Mouse (Mus musculus) layer of hippocampus, postnatal 25 days (tissue): ENCODE measurements at regions not wholly inside any gene's neighbourhood (a gene's known extent, or its start where the extent isn't known, plus 50 kb on each side); places are given as distances from the start of the nearest gene placed in this dataset.

Source experiments
- DNase-seq, 2 experiments: peaks; one replicate each; pipeline ENCODE4 v3.0.0; 2022; ENCODE audit warnings: mixed read lengths in 2 of 2, low spot score in 1 of 2; ENCODE audit errors: extremely low spot score in 1 of 2

DNA sequence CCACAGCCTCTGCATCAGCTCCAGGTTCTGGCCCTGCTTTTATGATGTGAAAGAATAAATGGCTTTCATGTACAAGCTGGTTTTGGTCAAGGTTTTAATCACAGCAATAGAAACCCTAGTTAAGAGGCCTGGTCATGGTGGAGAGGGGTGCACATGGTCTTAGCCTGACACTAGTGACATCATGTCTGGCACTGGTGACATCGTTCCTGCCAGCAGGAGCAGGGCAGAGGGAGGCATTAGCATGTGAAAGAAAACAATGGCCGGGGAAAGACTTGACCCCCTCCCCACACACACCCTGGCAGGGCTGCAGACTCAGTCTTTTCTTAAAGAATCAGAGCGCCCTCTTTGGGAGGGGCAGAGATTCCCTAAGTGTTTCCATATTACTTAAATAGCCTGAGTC lies 139.2 kb downstream of the Matn1 start:
- DNase-seq: no peak

DNA sequence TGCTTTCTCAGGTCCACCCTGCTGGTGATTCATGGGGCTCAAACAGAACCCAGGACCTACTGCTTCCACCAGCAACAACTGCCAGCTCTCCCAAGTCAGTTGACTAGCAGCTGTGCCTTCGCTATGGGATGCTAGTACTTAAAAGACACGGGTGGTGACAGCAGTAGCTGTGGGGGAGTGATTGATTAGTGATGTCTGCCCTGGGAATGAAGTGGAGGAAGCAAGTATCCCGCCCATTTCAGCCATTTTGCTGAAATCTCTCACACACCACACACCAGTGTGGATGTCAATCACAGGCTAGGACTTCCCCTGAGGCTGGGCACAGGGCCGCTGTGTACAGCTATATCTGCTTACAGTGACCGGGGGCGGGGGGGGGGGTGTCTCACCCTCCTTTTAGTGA lies 153.2 kb downstream of the Matn1 start:
- DNase-seq: no peak

DNA sequence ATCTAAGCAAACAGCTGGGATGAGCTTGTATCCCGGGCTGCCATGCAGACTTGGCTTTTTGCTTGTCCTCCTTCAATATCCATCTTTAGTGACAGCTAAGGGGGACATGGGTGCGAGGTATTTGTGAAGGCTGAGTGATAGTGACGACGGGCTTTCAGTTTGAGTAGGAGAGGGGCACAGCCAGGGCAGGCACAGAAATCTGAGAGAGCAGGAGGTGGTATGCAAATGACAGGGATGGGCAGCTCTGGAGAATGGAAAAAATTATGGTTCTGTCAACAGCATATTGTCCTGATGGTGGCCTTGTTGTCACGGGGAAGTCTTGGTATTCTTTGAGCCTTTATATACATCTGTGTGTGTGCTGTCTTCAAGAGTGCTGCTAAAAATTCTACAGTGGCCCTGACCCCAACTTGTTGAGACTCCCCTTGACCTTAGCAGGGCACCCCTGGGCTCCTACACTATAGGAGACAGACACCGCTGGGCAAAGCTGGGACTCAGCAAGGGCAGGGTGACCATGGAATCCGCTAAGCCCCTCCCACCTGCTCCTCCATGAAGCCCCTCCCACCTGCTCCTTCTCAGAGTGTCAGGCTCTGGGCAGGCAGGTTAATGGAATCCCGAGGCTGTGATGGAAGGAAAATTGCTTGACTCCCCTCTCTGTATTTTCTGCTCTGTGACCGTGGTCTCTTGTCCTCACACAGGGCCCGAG lies 156.1 kb downstream of the Matn1 start:
- DNase-seq: no peak

DNA sequence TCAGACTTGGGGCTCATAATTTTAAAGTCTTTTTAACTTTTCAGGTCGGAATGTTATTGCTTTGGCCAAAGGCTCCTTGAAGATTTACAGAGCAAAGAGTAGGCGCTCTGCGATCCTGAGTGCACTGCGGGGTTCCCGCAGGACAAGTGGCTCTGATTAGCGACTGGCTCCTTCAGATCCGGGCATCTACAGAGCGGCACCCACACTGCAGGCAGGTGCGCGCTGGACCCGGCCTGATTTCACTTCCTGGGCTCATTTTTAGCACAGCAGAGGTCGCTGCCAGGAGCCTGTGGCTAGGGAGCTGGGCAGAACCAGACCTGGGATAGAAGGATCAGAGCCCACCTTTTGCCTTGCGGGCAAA lies 156.6 kb downstream of the Matn1 start:
- no peak for DNase-seq

DNA sequence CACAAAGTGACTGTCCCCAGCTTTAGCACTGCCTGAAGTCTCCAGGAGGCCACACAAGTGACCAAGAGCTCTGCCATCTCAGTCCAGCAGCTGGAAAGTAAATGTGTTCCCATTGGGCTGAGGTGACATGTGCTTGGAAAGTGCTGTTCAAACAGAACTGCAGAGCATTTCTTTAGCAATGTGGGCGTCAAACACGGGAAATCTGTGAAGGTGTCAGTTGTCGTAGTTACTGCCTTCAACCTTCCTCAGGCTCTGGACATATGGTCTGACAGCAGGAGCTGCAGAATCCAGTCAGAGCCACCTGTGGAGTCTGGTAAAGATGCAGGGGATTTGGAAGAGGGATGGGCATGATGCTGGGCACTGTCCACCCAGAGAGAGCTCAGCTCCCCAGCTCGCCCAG lies 158.0 kb downstream of the Matn1 start:
- DNase-seq: no peak

DNA sequence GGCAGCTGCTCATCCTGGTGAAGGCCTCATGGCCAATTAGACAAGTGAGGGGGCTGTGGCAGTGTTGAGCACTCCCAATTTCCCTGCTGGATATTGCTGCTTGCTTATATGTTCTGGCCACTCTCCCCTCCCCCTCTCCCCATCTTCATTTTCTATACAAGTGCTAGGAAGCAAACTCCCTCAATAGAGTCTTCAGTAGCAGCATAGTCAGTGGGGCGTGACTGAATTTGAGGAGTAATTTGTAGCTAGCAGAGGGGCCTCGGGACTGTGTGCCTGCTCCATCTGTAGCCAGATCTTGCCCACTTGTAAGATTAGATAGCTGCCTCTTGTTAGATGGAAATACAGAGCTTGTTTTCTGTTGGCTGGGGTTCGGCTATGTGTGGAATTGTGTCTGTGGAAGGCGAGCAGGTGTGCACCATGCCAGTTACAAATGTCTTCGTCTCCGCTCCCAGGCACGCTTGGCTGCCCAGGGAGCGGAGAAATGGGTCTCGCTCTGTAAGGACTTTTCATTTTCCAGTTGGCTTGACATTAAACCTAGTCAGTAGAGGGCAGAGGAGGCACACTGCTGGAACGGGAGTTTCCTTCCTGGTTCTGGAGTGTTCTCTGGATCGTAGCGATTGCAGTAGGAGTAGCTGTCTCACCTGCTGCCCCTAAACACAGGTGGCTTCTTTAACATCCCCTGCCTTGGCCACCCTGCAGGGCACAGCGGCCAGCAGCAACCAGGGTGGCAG lies 163.1 kb downstream of the Matn1 start:
- DNase-seq: no peak

DNA sequence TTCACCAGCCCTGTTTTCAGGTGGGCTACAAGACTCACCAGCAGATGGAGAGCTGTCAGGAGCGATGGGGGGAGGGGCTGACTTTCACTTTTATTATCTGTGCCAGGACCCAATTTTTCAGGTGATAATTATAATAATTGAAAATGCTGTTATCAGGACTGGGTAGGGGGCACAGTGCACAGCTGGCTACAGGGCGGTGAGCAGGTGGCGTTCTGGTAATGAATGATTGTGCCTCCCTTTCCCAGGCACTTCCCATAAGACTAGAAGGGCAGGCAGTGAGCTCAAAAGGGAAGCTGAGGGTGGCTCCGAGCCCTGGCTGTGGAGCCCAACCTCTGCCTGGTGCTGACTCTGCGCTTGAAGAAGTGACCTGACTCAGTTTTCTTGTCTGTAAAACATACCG lies 168.4 kb downstream of the Matn1 start:
- no peak for DNase-seq

DNA sequence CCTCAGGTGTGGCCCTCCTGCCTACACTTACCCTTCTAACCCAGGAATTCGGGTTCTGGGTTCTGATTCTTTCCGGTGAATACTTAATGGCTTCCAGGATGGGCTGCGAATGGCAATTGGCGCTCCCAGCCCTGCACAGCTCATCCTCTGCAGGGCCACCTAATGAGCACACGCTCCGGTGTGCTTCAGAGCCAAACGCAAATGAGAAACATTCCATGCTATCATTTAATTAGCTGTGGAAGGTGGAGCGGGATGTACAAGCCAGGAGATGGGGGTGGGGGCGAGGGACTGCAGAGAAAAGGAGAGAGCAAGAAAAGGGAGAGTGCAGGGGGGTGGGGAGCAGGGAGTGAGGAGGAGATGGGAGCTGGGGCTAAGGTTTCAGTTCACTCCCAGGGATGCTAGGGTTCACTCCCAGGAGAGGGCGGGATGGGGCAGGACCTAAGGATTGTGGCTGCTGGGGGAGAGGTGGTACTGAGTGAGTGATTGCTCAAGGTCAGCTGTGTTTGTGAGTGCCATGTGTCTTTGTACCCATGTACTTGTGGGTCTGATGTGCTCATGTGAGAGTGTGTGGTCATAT lies 169.6 kb downstream of the Matn1 start:
- no peak for DNase-seq

DNA sequence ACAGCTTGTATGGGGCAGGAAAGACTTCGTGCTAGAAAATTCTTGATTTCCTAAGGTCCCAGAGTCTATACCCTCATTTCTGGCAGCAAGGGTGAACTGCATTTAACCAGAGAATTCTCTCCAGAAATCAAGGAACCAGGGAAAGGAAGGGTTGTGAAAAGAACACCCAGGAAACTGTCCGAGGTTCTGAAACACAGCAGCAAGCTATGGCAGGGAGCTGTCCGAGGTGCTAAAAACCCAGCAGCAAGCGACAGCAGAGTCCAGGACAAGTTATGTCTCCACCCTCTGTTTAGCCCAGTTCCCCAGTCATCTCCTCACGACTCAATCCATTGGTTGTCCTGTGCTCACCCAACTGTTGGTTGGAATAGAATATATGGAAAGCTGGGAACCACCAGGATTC lies 171.1 kb downstream of the Matn1 start:
- DNase-seq: peak in 1 of 2 experiments; percentile 61

DNA sequence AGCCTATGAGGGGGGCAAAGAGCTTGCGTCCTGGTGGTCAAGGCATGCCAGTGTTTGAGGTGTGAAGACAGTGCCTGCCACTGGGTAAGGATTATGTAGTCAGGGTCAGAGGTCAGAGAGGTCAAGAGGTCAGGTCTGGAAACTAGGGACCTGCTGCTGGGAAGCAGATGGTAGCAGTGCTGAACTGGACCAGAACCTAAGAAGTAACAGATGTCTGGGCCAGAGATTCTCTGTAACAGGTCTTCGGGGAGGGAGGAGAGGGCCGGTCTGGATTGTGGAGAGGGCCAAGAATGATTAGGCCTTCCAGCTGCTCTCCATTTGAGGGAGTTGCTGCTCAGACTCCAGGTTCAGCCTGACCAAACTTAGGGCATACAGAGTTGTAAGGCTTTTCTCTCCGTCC lies 174.4 kb downstream of the Matn1 start:
- DNase-seq: no peak

DNA sequence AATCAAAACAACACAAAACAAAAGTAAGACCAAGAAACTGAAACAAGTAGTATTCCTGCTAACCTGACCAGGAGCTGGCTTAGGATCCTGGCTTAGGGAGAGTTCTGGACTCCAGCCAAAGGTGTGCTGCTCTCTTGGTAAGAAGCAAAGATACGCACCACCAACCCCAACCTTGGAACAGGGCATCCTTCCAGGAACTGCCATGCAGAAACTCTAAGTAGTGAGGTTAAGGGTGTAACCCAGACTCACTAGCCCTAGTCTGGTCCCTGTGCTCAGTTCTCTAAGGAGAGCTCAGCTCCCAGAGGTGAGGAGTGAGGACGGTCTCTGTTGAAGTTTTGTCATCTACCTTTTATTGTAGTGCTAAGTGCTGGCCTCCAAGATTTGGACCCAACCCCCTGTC lies 175.4 kb downstream of the Matn1 start:
- DNase-seq: no peak

DNA sequence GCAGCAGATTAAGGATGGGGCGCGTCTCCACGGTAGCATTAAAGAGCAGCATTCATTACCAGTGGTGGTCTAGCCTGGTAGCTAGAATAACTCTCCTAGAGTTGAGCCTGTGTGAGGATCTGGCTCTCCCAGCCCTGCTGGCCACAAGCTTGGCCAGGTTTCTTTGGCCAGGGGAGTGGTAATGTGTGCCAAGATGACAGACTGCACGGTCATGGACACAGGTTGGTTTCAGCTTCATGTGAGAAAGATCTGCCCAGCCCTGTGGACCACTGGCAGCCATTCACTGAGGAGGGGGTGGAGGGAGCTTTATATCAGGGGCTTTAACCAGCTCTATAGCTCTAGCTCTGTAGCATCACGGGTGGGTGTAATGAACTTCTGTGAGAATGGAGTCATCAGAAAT lies 176.5 kb downstream of the Matn1 start:
- no peak for DNase-seq

DNA sequence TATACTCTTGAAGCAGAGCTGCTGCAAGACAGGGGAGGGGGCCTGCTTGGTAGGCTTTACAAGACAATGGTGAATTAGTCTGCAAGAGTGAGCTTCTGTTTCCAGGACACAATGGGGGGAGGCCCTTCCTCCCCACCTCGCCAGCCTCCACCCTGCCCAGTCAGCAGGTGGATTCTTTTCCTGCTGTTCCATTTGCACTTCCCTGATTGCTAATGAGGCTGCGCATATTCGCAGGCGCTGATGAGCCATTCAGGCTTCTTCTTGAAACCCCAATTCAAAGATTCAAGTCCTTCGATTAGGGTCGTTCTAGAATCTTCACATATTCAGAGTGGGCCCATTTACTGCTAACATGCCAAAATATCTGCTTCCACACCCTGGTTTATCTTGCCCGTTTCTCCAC lies 181.8 kb downstream of the Matn1 start:
- no peak for DNase-seq

DNA sequence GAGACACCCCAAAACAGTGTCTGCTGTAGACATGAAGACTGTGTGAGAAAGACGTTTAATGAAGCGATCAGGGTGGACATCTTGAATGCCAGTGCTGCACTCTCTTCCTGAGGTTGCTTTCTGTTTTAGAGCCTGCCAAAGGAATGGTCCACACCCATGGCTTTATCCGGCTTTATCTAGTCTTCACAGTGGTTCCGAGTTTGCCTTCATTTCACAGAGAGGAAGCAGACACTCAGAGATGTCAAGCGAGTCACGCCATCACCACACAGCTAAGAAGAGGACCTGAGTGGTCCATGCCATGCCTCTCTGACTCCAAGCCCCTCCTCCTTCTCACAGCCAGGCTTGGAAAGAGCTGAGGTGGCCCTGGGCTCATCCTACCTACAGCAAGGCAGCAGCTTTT lies 182.7 kb downstream of the Matn1 start:
- no peak for DNase-seq

DNA sequence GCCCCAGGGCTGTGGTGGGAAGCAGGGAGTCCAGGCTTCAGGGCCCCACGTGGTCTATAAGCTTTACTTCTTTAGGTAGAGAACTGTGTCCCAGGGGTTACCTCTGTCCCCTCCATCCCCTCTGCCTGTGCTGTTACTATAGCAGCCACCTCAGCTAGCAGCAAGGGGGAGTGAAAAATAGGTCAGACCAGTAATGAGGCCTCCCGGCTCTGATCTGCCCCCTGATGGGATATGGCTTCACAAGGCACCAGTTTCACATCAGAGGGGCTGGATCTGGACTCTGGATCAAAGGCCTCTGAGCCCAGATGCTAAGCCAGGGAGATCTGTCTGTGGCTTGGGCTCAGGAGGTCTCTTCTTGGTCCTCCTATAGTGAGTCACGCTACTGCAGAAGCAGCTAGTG lies 184.5 kb downstream of the Matn1 start:
- no peak for DNase-seq

DNA sequence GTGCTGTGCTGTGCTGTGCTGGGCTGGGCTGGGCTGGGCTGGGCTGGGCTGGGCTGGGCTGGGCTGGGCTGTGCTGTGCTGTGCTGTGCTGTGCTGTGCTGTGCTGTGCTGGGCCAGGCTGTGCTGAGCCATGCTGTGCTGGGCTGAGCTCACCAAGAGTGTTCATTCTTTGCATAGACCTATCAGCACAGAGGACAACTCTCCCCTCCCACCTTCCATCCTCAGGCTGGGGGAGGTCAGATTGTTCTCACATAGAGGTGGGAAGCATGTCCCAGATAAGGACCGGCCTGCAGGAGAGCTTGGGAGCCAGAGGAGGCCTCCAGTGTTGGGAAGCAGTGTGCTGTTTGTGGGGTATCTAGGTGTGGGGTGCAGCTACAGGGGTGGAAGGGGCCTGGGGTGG lies 188.0 kb downstream of the Matn1 start:
- no peak for DNase-seq

DNA sequence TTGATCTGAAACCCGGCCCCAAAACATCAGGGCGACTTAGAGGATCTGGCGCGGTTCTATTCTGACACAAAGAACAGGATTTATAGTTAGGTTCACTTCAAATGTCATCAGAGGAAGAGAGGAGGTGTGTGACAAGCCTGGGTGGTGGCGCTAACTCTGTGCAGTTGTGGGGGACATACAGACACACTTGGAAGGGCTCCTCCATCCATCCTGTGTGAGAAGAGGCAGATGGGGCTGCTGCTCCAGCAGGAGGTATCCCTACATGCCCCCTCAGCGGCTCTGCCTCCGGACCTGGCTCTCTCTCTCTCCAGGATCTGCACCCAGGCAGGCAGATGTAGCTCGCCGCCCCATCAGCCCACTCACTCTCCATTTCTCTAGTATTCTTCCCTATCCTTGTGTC lies 188.6 kb downstream of the Matn1 start:
- no peak for DNase-seq

DNA sequence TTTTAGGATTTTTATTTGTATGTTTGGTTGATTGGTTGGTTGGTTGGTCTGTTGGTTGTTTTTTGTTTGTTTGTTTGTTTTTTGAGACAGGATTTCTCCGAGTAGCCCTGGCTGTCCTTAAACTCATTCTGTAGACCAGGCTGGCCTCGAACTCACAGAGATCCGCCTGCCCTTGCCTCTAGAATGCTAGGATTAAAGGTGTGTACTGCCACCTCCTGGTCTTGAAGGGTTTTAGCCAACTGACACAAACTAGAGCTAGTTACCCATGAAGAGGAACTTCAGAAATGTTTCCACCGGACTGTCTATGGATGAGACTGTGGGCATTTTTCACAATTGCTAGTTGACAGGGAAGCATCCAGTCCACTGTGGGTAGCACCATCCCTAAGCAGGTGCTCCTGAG lies 191.7 kb downstream of the Matn1 start:
- DNase-seq: no peak

DNA sequence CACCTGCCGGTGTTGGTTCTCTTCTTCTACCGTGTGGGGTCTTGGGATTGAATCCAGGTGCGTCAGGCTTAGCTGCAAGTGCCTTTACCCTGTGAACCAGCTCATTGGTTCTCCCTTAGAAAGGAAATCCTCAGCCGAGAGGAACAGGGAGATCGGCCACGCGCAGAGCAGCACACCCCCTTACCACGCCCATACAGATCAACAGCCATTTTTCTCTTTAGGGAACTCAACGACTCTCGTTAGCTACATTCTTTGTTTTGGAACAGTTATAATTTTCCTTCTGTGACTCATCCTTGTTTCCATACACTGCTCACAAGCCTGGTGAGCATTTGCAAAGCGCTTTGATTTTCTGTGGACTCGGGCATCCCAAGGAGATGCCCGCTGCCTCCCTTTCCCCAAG lies 194.7 kb downstream of the Matn1 start:
- no peak for DNase-seq

DNA sequence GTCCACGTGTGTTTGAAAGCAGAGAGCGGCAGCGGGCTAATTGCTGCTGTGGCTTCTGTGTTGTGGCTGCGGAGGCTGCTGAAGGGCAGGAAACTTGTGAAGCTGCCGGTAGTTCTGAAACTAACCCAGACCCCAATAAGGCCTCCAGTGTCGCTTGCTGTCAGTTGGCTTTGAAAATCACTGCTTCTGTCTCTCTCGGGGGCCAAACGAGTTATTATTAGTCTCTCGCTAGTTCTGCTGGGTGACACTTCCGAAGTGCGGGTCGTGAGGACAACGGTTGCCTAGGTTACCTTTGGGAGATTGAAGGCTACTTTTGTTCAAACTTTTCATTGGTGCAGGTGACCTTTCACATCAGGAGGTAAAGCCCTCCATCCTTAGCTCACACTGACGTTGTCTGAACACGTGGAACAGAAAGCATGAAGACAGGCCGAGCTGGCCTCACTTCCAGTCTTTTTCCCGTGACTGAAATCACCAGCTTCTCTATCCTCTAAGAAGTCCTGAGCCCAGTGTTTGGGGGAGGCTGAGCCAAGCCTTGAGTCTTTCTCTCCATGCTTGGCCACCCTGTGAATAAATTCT lies 197.8 kb downstream of the Matn1 start:
- DNase-seq: no peak

DNA sequence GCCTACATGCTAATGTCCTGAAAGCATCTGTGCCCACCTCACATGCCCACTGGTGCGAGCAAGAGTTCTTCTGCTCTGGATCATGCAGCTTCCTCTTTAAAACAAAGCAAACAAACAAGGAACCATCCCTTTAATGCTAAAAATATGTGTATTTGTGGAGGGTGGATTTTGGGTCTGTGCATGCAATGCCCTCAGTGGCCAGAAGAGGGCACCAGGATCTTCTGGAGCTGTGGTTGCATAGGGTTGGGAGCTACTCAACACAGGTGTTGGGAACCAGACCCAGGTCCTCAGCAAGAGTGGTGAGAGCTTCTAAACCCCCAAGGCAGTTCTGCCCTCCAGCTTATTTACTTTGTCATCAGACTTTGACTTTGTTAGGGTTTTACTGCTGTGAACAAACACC lies 201.3 kb downstream of the Matn1 start:
- DNase-seq: no peak
